Mouse (Mus musculus): Measurements from ENCODE around the gene Ethe1.

DNA sequence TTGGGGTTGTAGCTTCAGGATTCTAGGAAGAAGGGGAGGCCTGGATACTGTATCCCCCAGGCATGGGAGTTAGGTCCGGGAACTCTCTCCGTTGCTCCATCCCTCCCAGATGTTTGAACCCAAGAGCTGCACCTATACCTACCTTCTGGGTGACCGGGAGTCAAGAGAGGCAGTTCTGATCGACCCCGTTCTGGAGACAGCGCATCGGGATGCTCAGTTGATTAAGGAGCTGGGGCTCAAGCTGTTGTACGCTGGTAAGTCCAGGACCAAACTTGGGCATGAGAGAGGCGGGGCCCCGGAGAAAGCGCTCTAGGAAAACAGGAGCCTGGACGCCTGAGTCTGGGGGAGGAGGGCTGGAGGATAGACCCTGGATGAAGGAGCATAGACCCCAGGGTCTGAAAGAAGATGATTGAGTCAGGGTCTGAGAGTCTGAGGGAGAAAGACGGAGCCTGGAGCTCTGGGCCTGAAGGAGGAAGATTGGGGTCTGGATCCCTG lies 7.0 kb downstream of the Ethe1 start:
- TF ChIP-seq CTCF (IDR thresholded peaks at IDR 0.05; ENCODE audit: low read depth, low read length): no peak
- TF ChIP-seq POLR2A (IDR thresholded peaks at IDR 0.05; ENCODE audit: extremely low read depth, insufficient read depth, low read length): no peak

Measured in liver, adult 2 months (tissue).